Mouse (Mus musculus): ENCODE measurements at regions not wholly inside any gene's neighbourhood (a gene's known extent, or its start where the extent isn't known, plus 50 kb on each side); places are given as distances from the start of the nearest gene placed in this dataset.

GRCm38 (mm10) chr8:126683950-126684349 is 90.2 kb upstream of the Irf2bp2 start:
- TF ChIP-seq CTCF (conservative IDR thresholded peaks at IDR 0.05; ENCODE audit: low read length) = no peak
- TF ChIP-seq NANOG (IDR thresholded peaks at IDR 0.05; ENCODE audit: borderline replicate concordance, low read length) = no peak

Data from E14TG2a.4 (cell line).